Comparison of ENCODE assay signal across 8 mouse cellular contexts in genomic region chr11:106271131-106271793, GRCm38 (mm10). TPM values are rescaled to one million over a fixed set of nuclear protein-coding genes. Genes with fewer than 3 reads are reported as not detected.
DNase-seq lines count a peak whose midpoint lies in the region; ATAC-seq lines count a peak whose summit lies in the region.

No protein-coding gene starts in this region.

- peak overlapping the region; percentile 99 for H3K9ac ChIP-seq in kidney, embryonic 15.5 days
- H3K9ac ChIP-seq in forebrain, embryonic 15.5 days (replicated peaks): peak overlapping the region; percentile 75
- peak overlapping the region; percentile 98 for H3K9ac ChIP-seq in liver, embryonic 13.5 days
- peak overlapping the region; percentile 100 for H3K9ac ChIP-seq in stomach, embryonic 16.5 days (ENCODE audit: low read length)

- no peaks in the 10 kb centered on the region for H3K9me3 ChIP-seq in kidney, embryonic 15.5 days (replicated peaks)
- H3K9me3 ChIP-seq in forebrain, embryonic 15.5 days: no peaks in the 10 kb centered on the region
- no peaks in the 10 kb centered on the region for H3K9me3 ChIP-seq in liver, embryonic 13.5 days (replicated peaks)
- H3K9me3 ChIP-seq in stomach, embryonic 16.5 days (replicated peaks; ENCODE audit: control insufficient read depth, low read length): no peaks in the 10 kb centered on the region

- H3K36me3 ChIP-seq in kidney, embryonic 15.5 days: peaks cover 23% of the 10 kb centered on the region
- peaks cover 9% of the 10 kb centered on the region for H3K36me3 ChIP-seq in forebrain, embryonic 15.5 days
- H3K36me3 ChIP-seq in liver, embryonic 13.5 days: peaks cover 21% of the 10 kb centered on the region
- H3K36me3 ChIP-seq in stomach, embryonic 16.5 days (ENCODE audit: control insufficient read depth, insufficient read depth, low read length): peaks cover 6% of the 10 kb centered on the region

- DNase-seq in kidney, postnatal 14 days: no peak
- peak; percentile 81 for DNase-seq in brain, adult 2 months (ENCODE audit: low read depth, low spot score)
- DNase-seq in liver, embryonic 13.5 days: no peak
- no peak for DNase-seq in spleen, postnatal 14 days (ENCODE audit: low spot score in 2 of 2)

- peak overlapping the region; percentile 98 for H3K27ac ChIP-seq in kidney, embryonic 15.5 days
- H3K27ac ChIP-seq in forebrain, embryonic 15.5 days (replicated peaks): peak overlapping the region; percentile 74
- peak overlapping the region; percentile 93; the same call in 1 of the 2 replicates for H3K27ac ChIP-seq in liver, embryonic 13.5 days
- H3K27ac ChIP-seq in stomach, embryonic 16.5 days (ENCODE audit: low read length): peak overlapping the region; percentile 96

- H3K4me3 ChIP-seq in kidney, embryonic 15.5 days (replicated peaks): peak overlapping the region; percentile 97
- H3K4me3 ChIP-seq in forebrain, embryonic 15.5 days: peak overlapping the region; percentile 74
- H3K4me3 ChIP-seq in liver, embryonic 13.5 days (replicated peaks): peak overlapping the region; percentile 98
- H3K4me3 ChIP-seq in stomach, embryonic 16.5 days (replicated peaks; ENCODE audit: low read length): peak overlapping the region; percentile 95

- WGBS in kidney, embryonic 15.5 days: 18% methylated on average over 5 of the region's 5 CpGs
- 34% methylated on average over 5 of the region's 5 CpGs for WGBS in forebrain, embryonic 15.5 days
- WGBS in liver, embryonic 13.5 days (ENCODE audit: insufficient replicate concordance): 43% methylated on average over 5 of the region's 5 CpGs
- 18% methylated on average over 5 of the region's 5 CpGs for WGBS in stomach, embryonic 16.5 days

- no peak for ATAC-seq in kidney, embryonic 15.5 days (replicated peaks; ENCODE audit: low FRiP score)
- no peak for ATAC-seq in forebrain, embryonic 15.5 days (replicated peaks)
- no peak for ATAC-seq in liver, embryonic 13.5 days (ENCODE audit: low read depth)
- ATAC-seq in stomach, embryonic 16.5 days (ENCODE audit: insufficient read depth, low FRiP score): no peak
- ATAC-seq in erythroid progenitor cell, adult 5-6 weeks (replicated peaks; ENCODE audit: low FRiP score, poor library complexity, severe bottlenecking): no peak

- peak overlapping the region; percentile 81 for H3K4me2 ChIP-seq in kidney, embryonic 15.5 days
- peak overlapping the region; percentile 56 for H3K4me2 ChIP-seq in forebrain, embryonic 15.5 days (replicated peaks)
- peak overlapping the region; percentile 93 for H3K4me2 ChIP-seq in liver, embryonic 13.5 days
- H3K4me2 ChIP-seq in stomach, embryonic 16.5 days (ENCODE audit: low read depth, low read length): peak overlapping the region; percentile 78

- H3K27me3 ChIP-seq in kidney, embryonic 15.5 days: no peaks in the 10 kb centered on the region
- no peaks in the 10 kb centered on the region for H3K27me3 ChIP-seq in forebrain, embryonic 15.5 days
- no peaks in the 10 kb centered on the region for H3K27me3 ChIP-seq in liver, embryonic 13.5 days
- H3K27me3 ChIP-seq in stomach, embryonic 16.5 days (ENCODE audit: control insufficient read depth, insufficient read depth, low read length): no peaks in the 10 kb centered on the region

- H3K4me1 ChIP-seq in kidney, embryonic 15.5 days: peaks cover 75% of the 10 kb centered on the region
- peaks cover 48% of the 10 kb centered on the region for H3K4me1 ChIP-seq in forebrain, embryonic 15.5 days
- peaks cover 75% of the 10 kb centered on the region for H3K4me1 ChIP-seq in liver, embryonic 13.5 days (replicated peaks)
- H3K4me1 ChIP-seq in stomach, embryonic 16.5 days (ENCODE audit: control insufficient read depth, insufficient read depth, low read length): peaks cover 59% of the 10 kb centered on the region

RNA-seq across cellular contexts. Expression of gene Smarcd2, which starts 1.5 kb away (rescaled TPM):
- polyA plus RNA-seq in kidney, embryonic 15.5 days (2015; fragmentation: Nextera tagmentation; extraction: Ambion mirVana): 57.8 and 59.0 TPM in 2 replicates
- polyA plus RNA-seq in forebrain, embryonic 15.5 days (2015; fragmentation: Nextera tagmentation; extraction: Ambion mirVana): 12.7 and 13.2 TPM in 2 replicates
- polyA plus RNA-seq in liver, embryonic 13.5 days (2015; fragmentation: Nextera tagmentation; extraction: Ambion mirVana): 27.8 and 29.2 TPM in 2 replicates
- 53.8 and 58.1 TPM in 2 replicates for polyA plus RNA-seq in stomach, embryonic 16.5 days (2015; fragmentation: Nextera tagmentation; extraction: Ambion mirVana)
- total RNA-seq in erythroid progenitor cell, adult 5-6 weeks (2015; ENCODE audit: low replicate concordance): 36.0 and 49.0 TPM in 2 replicates
- total RNA-seq in erythroid progenitor cell, adult 5-6 weeks (2017; ENCODE audit: low replicate concordance): 119 and 162 TPM in 2 replicates

RNA-seq across cellular contexts. Expression of gene Tcam1, which starts 5.2 kb away (rescaled TPM):
- 0.65 and 0.82 TPM in 2 replicates for polyA plus RNA-seq in kidney, embryonic 15.5 days (2015; fragmentation: Nextera tagmentation; extraction: Ambion mirVana)
- 0.08 and 0.10 TPM in 2 replicates for polyA plus RNA-seq in forebrain, embryonic 15.5 days (2015; fragmentation: Nextera tagmentation; extraction: Ambion mirVana)
- 0.27 and 0.39 TPM in 2 replicates for polyA plus RNA-seq in liver, embryonic 13.5 days (2015; fragmentation: Nextera tagmentation; extraction: Ambion mirVana)
- polyA plus RNA-seq in stomach, embryonic 16.5 days (2015; fragmentation: Nextera tagmentation; extraction: Ambion mirVana): 0.21 TPM in 2 replicates
- total RNA-seq in erythroid progenitor cell, adult 5-6 weeks (2015; ENCODE audit: low replicate concordance): not detected in 2 replicates
- total RNA-seq in erythroid progenitor cell, adult 5-6 weeks (2017; ENCODE audit: low replicate concordance): not detected in 2 replicates

RNA-seq across cellular contexts. Expression of gene Psmc5, which starts 15.3 kb away (rescaled TPM):
- 303 and 306 TPM in 2 replicates for polyA plus RNA-seq in kidney, embryonic 15.5 days (2015; fragmentation: Nextera tagmentation; extraction: Ambion mirVana)
- polyA plus RNA-seq in forebrain, embryonic 15.5 days (2015; fragmentation: Nextera tagmentation; extraction: Ambion mirVana): 274 and 283 TPM in 2 replicates
- polyA plus RNA-seq in liver, embryonic 13.5 days (2015; fragmentation: Nextera tagmentation; extraction: Ambion mirVana): 204 and 210 TPM in 2 replicates
- 257 and 260 TPM in 2 replicates for polyA plus RNA-seq in stomach, embryonic 16.5 days (2015; fragmentation: Nextera tagmentation; extraction: Ambion mirVana)
- total RNA-seq in erythroid progenitor cell, adult 5-6 weeks (2015; ENCODE audit: low replicate concordance): 41.5 and 42.5 TPM in 2 replicates
- 33.4 and 66.2 TPM in 2 replicates for total RNA-seq in erythroid progenitor cell, adult 5-6 weeks (2017; ENCODE audit: low replicate concordance)

RNA-seq across cellular contexts. Expression of gene Ftsj3, which starts 15.4 kb away (rescaled TPM):
- 64.3 and 70.2 TPM in 2 replicates for polyA plus RNA-seq in kidney, embryonic 15.5 days (2015; fragmentation: Nextera tagmentation; extraction: Ambion mirVana)
- 39.2 and 39.7 TPM in 2 replicates for polyA plus RNA-seq in forebrain, embryonic 15.5 days (2015; fragmentation: Nextera tagmentation; extraction: Ambion mirVana)
- polyA plus RNA-seq in liver, embryonic 13.5 days (2015; fragmentation: Nextera tagmentation; extraction: Ambion mirVana): 55.4 and 66.0 TPM in 2 replicates
- 46.4 and 50.9 TPM in 2 replicates for polyA plus RNA-seq in stomach, embryonic 16.5 days (2015; fragmentation: Nextera tagmentation; extraction: Ambion mirVana)
- total RNA-seq in erythroid progenitor cell, adult 5-6 weeks (2015; ENCODE audit: low replicate concordance): 6.5 and 13.8 TPM in 2 replicates
- total RNA-seq in erythroid progenitor cell, adult 5-6 weeks (2017; ENCODE audit: low replicate concordance): 19.1 and 20.7 TPM in 2 replicates

RNA-seq across cellular contexts. Expression of gene Gh, which starts 30.4 kb away (rescaled TPM):
- not detected in 2 replicates for polyA plus RNA-seq in kidney, embryonic 15.5 days (2015; fragmentation: Nextera tagmentation; extraction: Ambion mirVana)
- polyA plus RNA-seq in forebrain, embryonic 15.5 days (2015; fragmentation: Nextera tagmentation; extraction: Ambion mirVana): not detected in 2 replicates
- polyA plus RNA-seq in liver, embryonic 13.5 days (2015; fragmentation: Nextera tagmentation; extraction: Ambion mirVana): not detected in 2 replicates
- polyA plus RNA-seq in stomach, embryonic 16.5 days (2015; fragmentation: Nextera tagmentation; extraction: Ambion mirVana): not detected in 2 replicates
- total RNA-seq in erythroid progenitor cell, adult 5-6 weeks (2015; ENCODE audit: low replicate concordance): not detected in 2 replicates
- total RNA-seq in erythroid progenitor cell, adult 5-6 weeks (2017; ENCODE audit: low replicate concordance): 2.7 TPM in 1 of 2 replicates, not detected in the other
